Mouse (Mus musculus) forebrain, embryonic 15.5 days (tissue): ENCODE measurements around the gene Taok3. TPM values are rescaled to one million over a fixed set of nuclear protein-coding genes. Genes with fewer than 3 reads are reported as not detected.

Source experiments
- ATAC-seq: fragments of 200-750 bp; cut with Nextera tagmentation; replicated peaks from 2 replicates; pipeline ENCODE4 v1.8.0; 2017; ENCODE audit warnings: mild to moderate bottlenecking, moderate TSS enrichment, moderate library complexity
- H3K27ac ChIP-seq: fragments of 300-500 bp; sonication (generic); replicated peaks from 2 replicates; pipeline ENCODE4 v1.5.1; 2015; ENCODE audit warnings: mild to moderate bottlenecking, inconsistent platforms
- H3K27me3 ChIP-seq: fragments of 300-500 bp; sonication (generic); 2 replicates; pipeline ENCODE4 v1.6.1; 2015; ENCODE audit warnings: inconsistent platforms
- H3K36me3 ChIP-seq: fragments of 300-500 bp; sonication (generic); 2 replicates; pipeline ENCODE4 v1.6.1; 2015; ENCODE audit warnings: mild to moderate bottlenecking, inconsistent platforms
- H3K4me1 ChIP-seq: fragments of 300-500 bp; sonication (generic); 2 replicates; pipeline ENCODE4 v1.6.1; 2015; ENCODE audit warnings: inconsistent platforms
- H3K4me2 ChIP-seq: fragments of 300-500 bp; sonication (generic); replicated peaks from 2 replicates; pipeline ENCODE4 v1.6.1; 2015; ENCODE audit warnings: mild to moderate bottlenecking, inconsistent platforms
- H3K4me3 ChIP-seq: fragments of 300-500 bp; sonication (generic); 2 replicates; pipeline ENCODE4 v1.5.1; 2015; ENCODE audit warnings: mild to moderate bottlenecking, inconsistent platforms
- H3K9ac ChIP-seq: fragments of 300-500 bp; sonication (generic); replicated peaks from 2 replicates; pipeline ENCODE4 v1.6.1; 2015; ENCODE audit warnings: mild to moderate bottlenecking, inconsistent platforms
- H3K9me3 ChIP-seq: fragments of 300-500 bp; sonication (generic); 2 replicates; pipeline ENCODE4 v1.6.1; 2016; ENCODE audit warnings: inconsistent platforms
- WGBS: fragments of 180-500 bp; shearing (Covaris S2); methylation state at CpG from one replicate; pipeline ENCODE4 v1.1.7; 2015; ENCODE audit warnings: mixed read lengths; 5-methylcytosine and 5-hydroxymethylcytosine counted together
- polyA plus RNA-seq: library from polyadenylated mRNA; unstranded; fragments of >200 nt; fragmentation: Nextera tagmentation; extraction: Ambion mirVana; gene quantifications from 2 replicates; pipeline ENCODE4 v1.2.1, GENCODE M21; 2015

Gene Taok3
- polyA plus RNA-seq, 1 experiment from 2014 or later: 51.7 TPM

- H3K9ac ChIP-seq: no peak overlapping the region
- H3K36me3 ChIP-seq: peaks cover 23% of the 10 kb centered on the region
- no peaks in the 10 kb centered on the region for H3K9me3 ChIP-seq
- WGBS: 86% methylated on average over 15 of the region's 15 CpGs
- H3K27ac ChIP-seq: no peak overlapping the region
- ATAC-seq: no peak
- no peak overlapping the region for H3K4me3 ChIP-seq
- H3K4me2 ChIP-seq: no peak overlapping the region
- peaks cover 3% of the 10 kb centered on the region for H3K4me1 ChIP-seq
- H3K27me3 ChIP-seq: no peaks in the 10 kb centered on the region
These were observed 159.1 kb downstream of the Taok3 start for GRCm38 (mm10) chr5:117278809-117279668.

GRCm38 (mm10) chr5:117279669-117280050 lies 159.7 kb downstream of the Taok3 start:
- no peaks in the 10 kb centered on the region for H3K27me3 ChIP-seq
- H3K4me1 ChIP-seq: peaks cover 9% of the 10 kb centered on the region
- no peak overlapping the region for H3K4me2 ChIP-seq
- no peaks in the 10 kb centered on the region for H3K9me3 ChIP-seq
- peaks cover 23% of the 10 kb centered on the region for H3K36me3 ChIP-seq
- 74% methylated on average over 4 of the region's 4 CpGs for WGBS
- no peak overlapping the region for H3K4me3 ChIP-seq
- no peak for ATAC-seq
- H3K9ac ChIP-seq: no peak overlapping the region
- no peak overlapping the region for H3K27ac ChIP-seq

GRCm38 (mm10) chr5:117281536-117281935 lies 161.6 kb downstream of the Taok3 start:
- Histone ChIP-seq H3K9ac (no peak overlapping the region), H3K27ac (no peak overlapping the region), H3K9me3 (no peaks in the 10 kb centered on the region), H3K4me1 (peaks cover 28% of the 10 kb centered on the region), H3K27me3 (no peaks in the 10 kb centered on the region), H3K36me3 (peaks cover 23% of the 10 kb centered on the region), H3K4me2 (no peak overlapping the region), H3K4me3 (no peak overlapping the region)
- 93% methylated on average over 10 of the region's 10 CpGs for WGBS
- ATAC-seq: no peak

GRCm38 (mm10) chr5:117282360-117282759 lies 162.4 kb downstream of the Taok3 start:
- Histone ChIP-seq H3K9ac (no peak overlapping the region), H3K36me3 (peaks cover 23% of the 10 kb centered on the region), H3K4me2 (no peak overlapping the region), H3K4me3 (no peak overlapping the region), H3K9me3 (no peaks in the 10 kb centered on the region), H3K27ac (no peak overlapping the region), H3K27me3 (no peaks in the 10 kb centered on the region), H3K4me1 (peaks cover 30% of the 10 kb centered on the region)
- no peak for ATAC-seq
- WGBS: 91% methylated on average over 8 of the region's 8 CpGs

- Histone ChIP-seq H3K4me1 (peaks cover 36% of the 10 kb centered on the region), H3K36me3 (peaks cover 23% of the 10 kb centered on the region), H3K4me2 (no peak overlapping the region), H3K27ac (peak overlapping the region; percentile 7; the same call in 1 of the 2 replicates), H3K9ac (no peak overlapping the region), H3K4me3 (no peak overlapping the region), H3K9me3 (no peaks in the 10 kb centered on the region), H3K27me3 (no peaks in the 10 kb centered on the region)
- WGBS: 27% methylated on average over 9 of the region's 9 CpGs
- peak; percentile 25; the same call in 1 of the 2 replicates for ATAC-seq
These were observed 164.1 kb downstream of the Taok3 start for GRCm38 (mm10) chr5:117284029-117284428.

GRCm38 (mm10) chr5:117284682-117285081 lies 164.8 kb downstream of the Taok3 start:
- H3K9ac ChIP-seq: no peak overlapping the region
- H3K27me3 ChIP-seq: no peaks in the 10 kb centered on the region
- peaks cover 23% of the 10 kb centered on the region for H3K36me3 ChIP-seq
- WGBS: 27% methylated on average over 7 of the region's 7 CpGs
- H3K4me2 ChIP-seq: no peak overlapping the region
- H3K27ac ChIP-seq: no peak overlapping the region
- no peak for ATAC-seq
- no peaks in the 10 kb centered on the region for H3K9me3 ChIP-seq
- H3K4me3 ChIP-seq: no peak overlapping the region
- peaks cover 36% of the 10 kb centered on the region for H3K4me1 ChIP-seq

GRCm38 (mm10) chr5:117285266-117285665 lies 165.3 kb downstream of the Taok3 start:
- Histone ChIP-seq H3K4me3 (0 out of 2 replicates have a peak overlapping the region, but pooled peaks have one; percentile 77), H3K4me2 (no peak overlapping the region), H3K27ac (no peak overlapping the region), H3K36me3 (peaks cover 22% of the 10 kb centered on the region), H3K4me1 (peaks cover 36% of the 10 kb centered on the region), H3K27me3 (no peaks in the 10 kb centered on the region), H3K9me3 (no peaks in the 10 kb centered on the region), H3K9ac (0 out of 2 replicates have a peak overlapping the region, but pooled peaks have one; percentile 16)
- ATAC-seq: no peak
- WGBS: 69% methylated on average over 4 of the region's 4 CpGs

GRCm38 (mm10) chr5:117286286-117286685 lies 166.4 kb downstream of the Taok3 start:
- Histone ChIP-seq H3K4me2 (peak overlapping the region; percentile 58), H3K9me3 (no peaks in the 10 kb centered on the region), H3K9ac (peak overlapping the region; percentile 80), H3K27me3 (no peaks in the 10 kb centered on the region), H3K4me1 (peaks cover 36% of the 10 kb centered on the region), H3K36me3 (peaks cover 15% of the 10 kb centered on the region), H3K4me3 (peak overlapping the region; percentile 77), H3K27ac (no peak overlapping the region)
- no peak for ATAC-seq
- WGBS: 49% methylated on average over 3 of the region's 3 CpGs

- Histone ChIP-seq H3K9me3 (no peaks in the 10 kb centered on the region), H3K4me3 (peak within 1 kb of the TSS; percentile 77), H3K27ac (peak within 1 kb of the TSS; percentile 75), H3K36me3 (peaks cover 7% of the 10 kb centered on the region), H3K4me2 (peak within 1 kb of the TSS; percentile 58), H3K9ac (peak within 1 kb of the TSS; percentile 80), H3K4me1 (peaks cover 36% of the 10 kb centered on the region), H3K27me3 (no peaks in the 10 kb centered on the region)
- WGBS: under 1% methylated on average over 77 of the region's 77 CpGs
- ATAC-seq: peak; percentile 94
These were observed 167.2 kb downstream of the Taok3 start, which contains the start of gene Pebp1 for GRCm38 (mm10) chr5:117286831-117287822. Pebp1 (minus strand) TSS chr5:117287625.

GRCm38 (mm10) chr5:117289646-117290045 lies 169.7 kb downstream of the Taok3 start:
- no peak for ATAC-seq

GRCm38 (mm10) chr5:117290081-117290480 lies 170.2 kb downstream of the Taok3 start:
- 94% methylated on average over 2 of the region's 2 CpGs for WGBS
- no peaks in the 10 kb centered on the region for H3K27me3 ChIP-seq
- no peak overlapping the region for H3K4me3 ChIP-seq
- H3K9me3 ChIP-seq: no peaks in the 10 kb centered on the region
- peaks cover 23% of the 10 kb centered on the region for H3K4me1 ChIP-seq
- H3K27ac ChIP-seq: no peak overlapping the region
- H3K4me2 ChIP-seq: no peak overlapping the region
- H3K36me3 ChIP-seq: no peaks in the 10 kb centered on the region
- H3K9ac ChIP-seq: no peak overlapping the region
- no peak for ATAC-seq

More at GRCm38 (mm10) chr5:117289646-117290045, 169.7 kb downstream of the Taok3 start:
- Histone ChIP-seq H3K9me3 (no peaks in the 10 kb centered on the region), H3K9ac (no peak overlapping the region), H3K4me3 (no peak overlapping the region), H3K27ac (no peak overlapping the region), H3K27me3 (no peaks in the 10 kb centered on the region), H3K4me1 (peaks cover 28% of the 10 kb centered on the region), H3K4me2 (no peak overlapping the region), H3K36me3 (no peaks in the 10 kb centered on the region)

GRCm38 (mm10) chr5:117291312-117291711 lies 171.4 kb downstream of the Taok3 start:
- Histone ChIP-seq H3K4me3 (no peak overlapping the region), H3K27ac (no peak overlapping the region), H3K4me2 (no peak overlapping the region), H3K36me3 (no peaks in the 10 kb centered on the region), H3K4me1 (peaks cover 11% of the 10 kb centered on the region), H3K27me3 (no peaks in the 10 kb centered on the region), H3K9ac (no peak overlapping the region), H3K9me3 (no peaks in the 10 kb centered on the region)
- ATAC-seq: no peak
- 84% methylated on average over 3 of the region's 3 CpGs for WGBS
